Comparison of ENCODE assay signal across 14 mouse cellular contexts in genomic region chr2:92289335-92289734, GRCm38 (mm10).
"Had no signal": no experiment of that assay in that cellular context is flagged by ENCODE, and none has a peak within 500 bp of the region (broad histone marks: within the 10 kb centered on the region; RNA-seq: fewer than 3 reads in every experiment).

No protein-coding gene starts in this region.

- H3K4me1 ChIP-seq: limb, embryonic 15.5 days; liver, embryonic 12.5 days; stomach, embryonic 15.5 days had no signal

- DNase-seq: lung, embryonic 14.5 days; retina, postnatal 1 day; right cerebral cortex, postnatal 14 days; thymus, adult 18-20 months; thymus, postnatal 14 days; thymus, postnatal 36 days had no signal

- H3K4me3 ChIP-seq: limb, embryonic 15.5 days; liver, embryonic 12.5 days; megakaryocyte, embryonic 14.5 days; midbrain, embryonic 13.5 days; midbrain, embryonic 15.5 days; neural tube, embryonic 13.5 days; neural tube, embryonic 15.5 days; stomach, embryonic 15.5 days had no signal
